Mouse (Mus musculus): ENCODE data around the gene Slc6a6.

The Slc6a6 gene

GRCm38 (mm10) chr6:91669270-91669669 is 14.6 kb upstream of the Slc6a6 start:
- no peak for DNase-seq (ENCODE audit: low read depth, low spot score)

GRCm38 (mm10) chr6:91670224-91670623 is 13.6 kb upstream of the Slc6a6 start:
- peak; percentile 48 for DNase-seq (ENCODE audit: low read depth, low spot score)

GRCm38 (mm10) chr6:91674757-91675350 is 9.0 kb upstream of the Slc6a6 start:
- no peak for DNase-seq (ENCODE audit: low read depth, low spot score)

- peak; percentile 65 for DNase-seq (ENCODE audit: low read depth, low spot score)
Observed at GRCm38 (mm10) chr6:91678506-91679094, 5.3 kb upstream of the Slc6a6 start.

GRCm38 (mm10) chr6:91679095-91679577 is 4.7 kb upstream of the Slc6a6 start:
- peak; percentile 56 for DNase-seq (ENCODE audit: low read depth, low spot score)

GRCm38 (mm10) chr6:91679716-91680115 is 4.1 kb upstream of the Slc6a6 start:
- DNase-seq (ENCODE audit: low read depth, low spot score) = no peak

GRCm38 (mm10) chr6:91681841-91682240 is 2.0 kb upstream of the Slc6a6 start:
- DNase-seq (ENCODE audit: low read depth, low spot score) = no peak

GRCm38 (mm10) chr6:91683121-91683520 is 732 bp upstream of the Slc6a6 start:
- peak; percentile 77 for DNase-seq (ENCODE audit: low read depth, low spot score)

GRCm38 (mm10) chr6:91684474-91684829 is 599 bp downstream of the Slc6a6 start:
- no peak for DNase-seq (ENCODE audit: low read depth, low spot score)

GRCm38 (mm10) chr6:91684831-91685532 is 1.1 kb downstream of the Slc6a6 start:
- no peak for DNase-seq (ENCODE audit: low read depth, low spot score)

GRCm38 (mm10) chr6:91685533-91685883 is 1.7 kb downstream of the Slc6a6 start:
- DNase-seq (ENCODE audit: low read depth, low spot score) = no peak

GRCm38 (mm10) chr6:91685896-91686295 is 2.0 kb downstream of the Slc6a6 start:
- no peak for DNase-seq (ENCODE audit: low read depth, low spot score)

GRCm38 (mm10) chr6:91686597-91686996 is 2.7 kb downstream of the Slc6a6 start:
- DNase-seq (ENCODE audit: low read depth, low spot score) = peak; percentile 78

- no peak for DNase-seq (ENCODE audit: low read depth, low spot score)
Observed at GRCm38 (mm10) chr6:91688021-91688420, 4.2 kb downstream of the Slc6a6 start.

GRCm38 (mm10) chr6:91689231-91689630 is 5.4 kb downstream of the Slc6a6 start:
- no peak for DNase-seq (ENCODE audit: low read depth, low spot score)

GRCm38 (mm10) chr6:91690222-91690621 is 6.4 kb downstream of the Slc6a6 start:
- no peak for DNase-seq (ENCODE audit: low read depth, low spot score)

GRCm38 (mm10) chr6:91690646-91691045 is 6.8 kb downstream of the Slc6a6 start:
- DNase-seq (ENCODE audit: low read depth, low spot score) = peak; percentile 30

GRCm38 (mm10) chr6:91691576-91691975 is 7.7 kb downstream of the Slc6a6 start:
- DNase-seq (ENCODE audit: low read depth, low spot score) = no peak

GRCm38 (mm10) chr6:91693301-91693886 is 9.5 kb downstream of the Slc6a6 start:
- no peak for DNase-seq (ENCODE audit: low read depth, low spot score)

- no peak for DNase-seq (ENCODE audit: low read depth, low spot score)
Observed at GRCm38 (mm10) chr6:91694610-91695009, 10.8 kb downstream of the Slc6a6 start.

GRCm38 (mm10) chr6:91698831-91699230 is 15.0 kb downstream of the Slc6a6 start:
- peak; percentile 50 for DNase-seq (ENCODE audit: low read depth, low spot score)

GRCm38 (mm10) chr6:91699482-91700200 is 15.8 kb downstream of the Slc6a6 start:
- no peak for DNase-seq (ENCODE audit: low read depth, low spot score)
